Mouse (Mus musculus) mammary gland, adult 2 months (tissue): ENCODE results near the gene Slc40a1. TPM values are rescaled to one million over a fixed set of nuclear protein-coding genes. Genes with fewer than 3 reads are reported as not detected.

Experiments used
- polyA plus RNA-seq: library from polyadenylated mRNA; depleted of rRNA; stranded (reverse); fragments of >200 nt; gene quantifications from 2 replicates; pipeline ENCODE4 v1.2.3, GENCODE M21; 2012; ENCODE audit warnings: low replicate concordance; rRNA removed

Slc40a1 gene
- 2.3 and 6.2 TPM in 2 replicates for polyA plus RNA-seq

DNA sequence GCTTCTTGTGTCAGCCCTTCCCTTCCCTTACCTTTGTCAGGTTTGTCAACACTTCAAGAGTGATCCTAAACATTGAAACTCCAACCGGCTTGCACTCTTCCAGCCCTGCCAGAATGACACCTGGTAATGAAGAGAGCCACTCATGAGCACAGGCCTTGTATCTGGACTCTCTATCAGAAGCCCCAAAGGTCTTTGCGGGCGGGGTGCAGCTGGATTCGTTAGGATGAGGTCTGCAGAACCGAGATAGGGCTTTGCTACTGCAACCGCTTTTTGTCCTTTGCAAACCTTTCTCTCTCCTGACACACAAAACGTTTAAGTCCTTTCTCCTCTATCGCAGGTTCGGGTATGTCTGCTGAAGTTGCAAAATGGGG is at the start of gene Slc40a1:
Slc40a1 (minus strand) TSS at position 131 of the 371 bp plus-strand sequence.

DNA sequence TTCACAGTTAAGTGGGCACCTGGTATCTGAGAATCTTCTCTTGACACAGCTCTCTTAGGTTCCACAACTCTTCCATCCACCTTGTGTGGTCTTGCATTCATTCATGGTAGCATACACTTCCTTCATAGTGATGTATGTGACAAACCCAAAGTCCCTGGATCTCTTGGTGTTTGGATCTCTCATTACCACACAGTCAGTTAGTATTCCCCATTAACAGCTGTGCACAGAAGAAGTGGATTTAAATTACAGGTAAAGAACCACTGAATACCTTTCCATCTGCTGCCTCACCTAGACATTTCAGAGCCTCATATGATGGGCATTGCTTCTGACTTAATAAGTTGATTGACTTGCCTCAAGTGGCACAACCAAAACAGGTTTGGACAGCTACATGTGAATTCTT is 36.1 kb downstream of the Slc40a1 start, which contains the start of gene Gm5269:
Gm5269 (minus strand) TSS at position 101 of the 400 bp plus-strand sequence.

Other genes starting within 250 kb of the Slc40a1 start
- 53.8 and 75.9 TPM in 2 replicates for gene Wdr75, start 131.4 kb downstream of the Slc40a1 start, polyA plus RNA-seq
- not detected in 2 replicates for gene Gm5269, start 36.2 kb downstream of the Slc40a1 start, polyA plus RNA-seq
- gene Dnah7b, start 139.8 kb upstream of the Slc40a1 start, polyA plus RNA-seq = 0.12 and 0.70 TPM in 2 replicates